Mouse (Mus musculus) frontal cortex, adult (tissue): Measurements from ENCODE around the gene Wdr89.

Experiments
- ATAC-seq: cut with Nextera tagmentation; 2 replicates; pipeline ENCODE4 v1.9.2; 2017; ENCODE audit warnings: mild to moderate bottlenecking, moderate library complexity, mixed read lengths; ENCODE audit not compliant: low TSS enrichment

The Wdr89 gene

DNA sequence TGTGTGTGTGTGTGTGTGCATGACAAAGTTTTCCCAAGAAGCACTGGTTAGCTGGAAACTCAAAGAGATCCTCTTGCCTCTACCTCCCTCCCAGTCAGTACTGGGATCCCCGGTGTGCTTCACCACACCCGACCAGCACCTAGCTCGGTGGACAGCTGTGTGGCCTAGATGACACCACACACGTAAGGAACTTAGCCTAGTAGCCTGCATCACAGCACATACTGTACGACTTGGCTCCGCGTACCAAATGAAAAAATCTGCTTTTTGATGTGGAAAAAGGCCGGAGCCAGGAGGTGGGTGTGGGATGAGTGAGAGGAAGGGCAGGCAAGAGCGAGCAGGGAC lies 450 bp downstream of the Wdr89 start:
- peak; percentile 18; the same call in 1 of the 2 replicates for ATAC-seq

DNA sequence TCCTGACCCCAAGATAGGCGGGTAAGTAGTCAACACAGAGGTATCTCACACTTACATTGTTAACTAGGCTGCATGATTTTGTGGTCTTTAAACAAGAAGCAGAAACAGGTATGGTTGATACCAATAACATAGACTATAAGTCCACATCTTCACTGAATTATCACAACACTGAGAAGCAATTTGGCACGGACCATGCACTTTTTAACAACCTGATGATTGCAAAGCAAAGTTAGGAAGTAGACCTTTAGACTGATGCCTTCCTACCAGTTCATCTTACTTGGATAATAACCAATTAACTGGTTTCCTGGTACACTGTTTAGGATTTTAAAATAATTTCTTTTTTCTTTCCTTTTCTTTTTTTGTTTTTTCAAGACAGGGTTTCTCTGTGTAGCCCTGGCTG lies 1.1 kb downstream of the Wdr89 start:
- no peak for ATAC-seq

DNA sequence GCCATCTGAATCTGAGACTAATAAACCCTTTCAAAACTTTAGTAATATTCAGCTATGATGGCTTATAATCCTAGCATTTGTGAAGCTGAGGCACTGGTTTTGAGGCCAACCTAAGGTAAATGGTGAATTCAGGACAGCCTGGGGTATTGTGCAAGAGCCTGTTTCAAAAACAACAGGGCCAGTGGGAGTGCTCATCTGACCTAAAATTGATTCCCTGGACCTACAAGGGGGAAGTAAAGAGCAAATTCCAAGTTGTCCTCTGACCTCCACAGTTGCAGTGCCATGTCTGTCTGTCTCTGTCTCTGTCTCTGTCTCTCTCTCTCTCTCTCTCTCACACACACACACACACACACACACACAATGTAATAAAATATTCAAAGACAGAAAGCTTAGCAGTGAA lies 2.4 kb downstream of the Wdr89 start:
- no peak for ATAC-seq

DNA sequence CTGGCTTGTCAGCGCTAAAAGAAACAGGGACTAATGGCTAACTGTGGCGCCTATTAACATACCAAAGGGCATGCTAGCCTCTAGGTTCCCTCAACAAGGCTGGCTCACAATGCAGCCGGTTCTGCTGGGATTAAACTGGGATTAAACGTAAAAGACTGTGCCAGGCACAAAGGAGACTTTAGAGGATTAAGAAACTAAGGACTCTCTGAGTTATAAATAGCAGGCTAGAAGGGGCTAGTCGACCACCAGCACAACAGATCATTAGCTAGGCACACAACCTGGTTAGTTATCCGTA lies 4.9 kb downstream of the Wdr89 start:
- ATAC-seq: no peak

DNA sequence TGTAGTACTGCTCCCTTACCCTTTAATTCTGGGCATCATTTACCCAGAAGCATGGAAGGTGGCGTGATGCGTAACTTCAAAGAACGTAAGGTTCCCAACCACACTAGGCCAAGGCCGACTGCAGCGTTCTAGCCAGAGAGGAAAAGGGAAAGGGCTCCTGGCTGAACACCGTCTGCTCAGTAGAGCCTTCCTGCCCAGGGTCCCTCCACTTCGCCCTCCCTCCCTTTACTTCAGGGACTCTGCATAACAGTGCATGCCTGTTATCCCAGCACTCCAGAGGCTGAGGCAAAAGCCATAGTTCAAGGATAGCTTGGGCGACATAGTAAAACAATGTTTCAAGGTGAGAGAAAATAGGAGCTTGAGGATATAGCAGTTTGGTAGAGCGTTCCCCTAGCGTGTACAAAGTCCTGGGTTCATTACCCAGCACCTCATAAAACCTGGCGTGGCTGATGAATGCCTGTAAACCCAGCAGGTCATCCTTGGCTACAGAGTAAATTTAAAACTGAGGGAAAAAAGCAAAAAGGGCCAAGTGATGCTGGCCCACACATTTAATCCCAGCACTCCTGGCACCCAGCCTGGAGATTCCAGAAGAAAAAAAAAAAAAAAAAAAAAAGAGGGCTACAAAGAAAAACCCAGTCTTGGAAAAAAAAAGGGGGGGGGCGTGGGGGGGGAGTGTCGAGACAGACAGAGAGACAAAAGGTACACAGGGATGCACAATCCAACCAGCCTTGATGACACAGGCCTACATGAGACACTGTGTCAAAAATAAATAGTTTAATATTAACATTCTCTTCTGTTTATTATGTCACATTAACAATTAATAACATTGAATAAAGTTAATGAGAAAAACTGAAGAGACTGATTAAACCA lies 5.5 kb downstream of the Wdr89 start:
- ATAC-seq: no peak

DNA sequence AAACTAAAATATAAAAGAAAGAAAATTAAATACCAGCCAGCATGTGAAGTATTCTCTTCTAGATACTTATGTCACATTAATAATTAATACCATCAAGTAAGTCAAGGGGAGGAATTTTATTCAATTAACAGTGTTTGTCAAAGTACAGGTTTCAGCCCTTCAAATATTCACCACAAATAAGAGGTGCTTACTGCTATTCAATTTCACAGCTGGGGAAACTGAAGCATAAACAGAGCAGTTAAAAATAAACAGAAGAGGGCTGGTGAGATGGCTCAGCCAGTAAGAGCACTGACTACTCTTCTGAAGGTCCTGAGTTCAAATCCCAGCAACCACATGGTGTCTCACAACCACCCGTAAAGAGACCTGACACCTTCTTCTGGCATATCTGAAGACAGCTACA lies 7.0 kb downstream of the Wdr89 start:
- no peak for ATAC-seq

DNA sequence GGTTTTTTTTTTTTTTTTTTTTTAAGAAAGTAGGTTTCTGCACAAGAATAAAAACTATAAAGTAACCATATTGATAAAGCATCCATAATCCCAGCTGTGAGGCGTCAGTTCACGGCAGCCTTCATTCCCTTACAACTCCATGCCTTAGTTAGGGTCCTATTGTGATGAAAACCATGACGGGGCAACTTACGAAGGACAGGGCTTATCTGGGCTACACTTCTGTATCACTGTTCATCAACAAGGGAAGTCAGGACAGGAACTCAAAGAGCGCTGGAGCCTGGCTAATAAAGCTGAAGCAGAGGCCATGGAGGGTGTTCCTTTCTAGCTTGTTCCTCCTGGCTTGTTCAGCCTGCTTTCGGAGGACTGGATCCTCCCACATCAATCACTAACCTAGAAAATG lies 10.9 kb downstream of the Wdr89 start:
- no peak for ATAC-seq

DNA sequence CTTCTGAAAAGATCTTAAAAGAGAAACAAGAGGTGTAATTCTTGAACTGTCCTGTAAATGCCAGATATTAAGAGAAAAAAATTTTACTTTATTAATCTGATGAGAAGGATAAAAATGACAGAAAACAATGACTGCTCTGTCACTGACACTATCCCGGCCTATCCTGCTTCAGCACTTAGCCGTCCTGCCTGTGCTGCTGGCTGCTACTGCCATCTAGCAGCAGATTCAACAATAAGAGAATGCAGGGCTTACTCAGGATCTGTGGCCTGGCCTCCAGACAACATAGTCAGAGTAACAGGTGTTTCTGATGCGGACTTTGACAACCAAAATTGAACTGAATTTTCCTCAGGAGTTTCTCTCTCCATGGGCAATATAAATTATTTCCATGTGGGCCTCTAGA lies 12.8 kb downstream of the Wdr89 start:
- ATAC-seq: peak; percentile 96

DNA sequence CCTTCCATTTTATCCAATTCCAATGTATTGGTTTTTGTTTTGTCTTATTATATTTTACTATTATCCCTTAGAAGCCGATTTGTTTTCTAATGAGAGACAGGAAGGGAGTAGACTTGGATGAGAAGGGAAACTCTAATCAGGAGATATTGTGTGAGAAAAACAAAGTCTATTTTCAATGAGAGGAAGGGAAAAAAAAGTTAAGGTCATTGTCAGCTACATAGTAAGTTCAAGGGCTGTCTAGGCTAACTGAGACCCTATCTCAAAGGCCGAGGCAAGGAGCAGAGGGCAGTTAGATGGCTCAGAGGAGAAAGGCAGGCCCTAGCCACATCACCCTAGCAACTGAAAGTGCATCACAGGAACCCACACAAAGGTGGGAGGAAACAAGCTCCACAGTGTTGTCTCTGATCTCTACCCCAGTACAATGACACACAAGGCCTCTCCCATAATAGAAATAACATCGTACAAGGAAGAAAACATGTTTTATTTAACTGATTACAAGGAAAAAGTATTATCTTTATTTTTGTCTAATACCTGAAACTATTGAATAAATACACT lies 15.0 kb downstream of the Wdr89 start:
- no peak for ATAC-seq

DNA sequence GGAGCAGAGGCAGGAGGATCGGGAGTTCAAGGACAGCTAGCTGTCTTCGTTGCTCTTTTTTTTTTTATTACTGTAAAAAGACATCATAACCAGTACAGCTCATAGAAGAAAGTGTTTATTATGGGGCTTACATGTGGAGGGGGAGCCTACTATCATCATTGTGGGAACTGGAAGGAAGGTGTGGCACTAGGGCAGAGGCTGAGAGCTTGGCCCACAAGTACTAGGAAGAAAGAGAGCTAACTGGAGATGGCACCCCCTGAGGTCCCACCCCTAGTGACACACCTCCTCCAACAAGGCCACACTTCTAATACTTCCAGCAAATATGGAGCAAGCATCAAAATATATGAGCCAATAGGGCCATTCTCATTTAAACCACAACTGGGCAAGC lies 19.6 kb downstream of the Wdr89 start:
- ATAC-seq: no peak

DNA sequence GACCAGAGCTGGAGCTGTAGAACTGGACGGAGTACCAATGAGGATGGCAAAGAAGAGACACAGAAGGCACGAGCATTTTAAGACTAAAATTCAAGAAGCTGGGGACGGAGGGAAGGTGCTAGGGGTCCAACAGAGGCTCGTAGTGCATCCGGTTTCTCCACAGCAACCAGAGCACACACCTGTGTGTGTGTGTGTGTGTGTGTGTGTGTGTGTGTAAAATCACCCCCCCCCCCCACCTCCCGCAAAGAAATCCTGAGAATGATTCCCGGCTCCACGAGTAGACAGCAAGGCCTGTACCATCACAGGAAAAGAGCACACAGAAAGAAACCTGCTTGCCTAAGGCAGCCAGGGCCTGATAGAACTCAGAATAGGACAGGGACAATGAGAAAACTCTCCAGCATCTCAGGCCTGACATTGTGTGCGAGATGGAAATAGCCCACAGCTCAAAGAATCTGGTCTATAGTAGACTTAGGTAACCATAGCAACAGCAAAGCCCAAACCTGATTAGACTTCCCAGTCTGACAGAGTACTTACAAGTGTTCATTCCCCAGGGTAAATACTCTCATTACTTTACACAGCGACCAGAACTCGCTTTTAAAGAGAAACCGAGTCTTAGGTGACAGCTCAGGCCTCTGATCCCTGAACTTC lies 20.2 kb downstream of the Wdr89 start:
- peak; percentile 96 for ATAC-seq

DNA sequence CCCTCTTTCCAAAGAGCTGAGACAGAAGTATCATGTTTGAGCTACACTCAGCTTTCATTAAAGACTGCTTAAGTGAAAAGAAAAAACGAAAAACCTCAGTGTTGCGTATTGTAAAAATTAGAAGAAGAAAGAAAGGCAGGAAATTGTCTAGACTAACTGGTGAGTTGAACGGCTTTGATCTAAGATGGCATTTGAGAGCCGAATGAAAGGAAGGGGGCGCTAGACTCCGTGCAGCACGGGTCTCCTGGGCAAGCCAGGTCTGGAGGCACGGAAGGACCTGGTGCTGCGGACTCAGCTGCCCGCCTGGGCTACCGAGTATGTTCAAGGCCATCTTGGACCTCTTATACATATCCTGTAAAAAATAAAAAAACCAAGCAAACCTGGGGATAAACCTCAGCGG lies 21.1 kb downstream of the Wdr89 start:
- 0 out of 2 replicates have a peak, but pooled peaks have one; percentile 26 for ATAC-seq

DNA sequence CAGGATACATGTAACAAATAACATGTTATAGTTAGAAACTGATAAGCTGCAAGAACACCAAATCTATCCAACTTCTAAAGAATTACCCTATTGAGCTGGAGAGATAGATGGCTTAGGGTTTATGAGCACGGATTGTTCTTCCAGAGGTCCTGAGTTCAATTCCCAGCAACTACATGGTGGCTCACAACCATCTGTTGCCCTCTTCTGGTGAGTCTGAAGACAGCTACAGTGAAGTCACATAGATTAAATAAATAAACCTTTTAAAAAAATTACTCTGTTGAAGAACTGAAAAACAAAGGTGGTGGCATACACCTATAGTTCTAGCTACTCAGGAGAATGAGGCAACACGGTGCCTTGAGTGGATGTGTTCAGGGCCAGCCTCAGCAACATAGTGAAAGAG lies 21.7 kb downstream of the Wdr89 start:
- ATAC-seq: no peak

DNA sequence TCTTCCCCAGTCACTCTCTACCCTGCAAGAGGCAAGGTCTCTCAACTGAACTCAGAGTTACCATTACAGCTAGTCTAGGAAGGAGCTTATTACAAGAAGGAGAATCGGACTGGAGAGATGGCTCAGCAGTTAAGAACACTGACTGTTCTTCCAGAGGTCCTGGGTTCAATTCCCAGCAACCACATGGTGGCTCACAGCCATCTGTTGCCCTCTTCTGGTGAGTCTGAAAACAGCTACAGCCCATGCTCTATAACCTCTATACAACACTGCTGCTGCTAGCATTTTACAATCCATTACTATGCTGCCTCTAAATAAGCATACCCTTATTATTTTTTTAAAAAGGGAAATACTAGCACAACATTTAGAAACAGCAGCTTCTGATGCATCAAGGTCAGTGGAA lies 23.6 kb downstream of the Wdr89 start:
- ATAC-seq: no peak

DNA sequence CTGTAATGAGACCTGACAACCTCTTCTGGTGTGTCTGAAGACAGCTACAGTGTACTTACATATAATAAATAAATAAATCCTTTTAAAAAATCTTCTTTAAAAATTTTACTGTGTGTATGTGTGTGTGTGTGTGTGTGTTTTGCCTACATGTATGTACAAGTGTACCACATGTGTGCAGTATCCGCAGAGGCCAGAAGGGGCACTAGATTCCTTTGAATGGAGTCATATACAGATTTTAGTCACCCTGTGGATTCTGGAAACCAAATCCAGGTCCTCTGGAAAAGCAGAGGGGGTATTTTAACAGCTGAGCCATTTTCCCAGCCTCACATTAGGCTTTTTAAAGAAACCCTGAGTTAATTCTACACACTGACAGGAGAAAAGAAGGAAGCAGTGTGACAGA lies 27.6 kb downstream of the Wdr89 start:
- ATAC-seq: no peak

DNA sequence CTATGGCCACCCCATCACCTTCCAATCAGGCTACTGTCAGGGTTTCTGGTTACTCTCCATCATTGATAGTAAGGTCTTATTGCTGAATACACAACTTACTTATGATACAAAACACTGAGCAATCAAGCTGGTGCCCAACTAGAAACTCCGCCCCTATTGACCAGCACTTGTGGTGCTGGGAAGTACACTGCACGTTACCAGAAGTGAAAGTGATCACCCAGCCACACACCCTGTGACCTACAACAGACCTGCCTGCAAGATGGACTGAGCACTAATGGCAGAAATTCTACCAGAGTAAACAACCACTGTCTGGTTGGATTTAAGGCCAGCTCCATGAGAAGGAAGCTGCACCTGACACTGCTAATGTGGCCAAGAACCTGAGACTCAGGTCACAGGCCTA lies 31.0 kb downstream of the Wdr89 start:
- no peak for ATAC-seq

DNA sequence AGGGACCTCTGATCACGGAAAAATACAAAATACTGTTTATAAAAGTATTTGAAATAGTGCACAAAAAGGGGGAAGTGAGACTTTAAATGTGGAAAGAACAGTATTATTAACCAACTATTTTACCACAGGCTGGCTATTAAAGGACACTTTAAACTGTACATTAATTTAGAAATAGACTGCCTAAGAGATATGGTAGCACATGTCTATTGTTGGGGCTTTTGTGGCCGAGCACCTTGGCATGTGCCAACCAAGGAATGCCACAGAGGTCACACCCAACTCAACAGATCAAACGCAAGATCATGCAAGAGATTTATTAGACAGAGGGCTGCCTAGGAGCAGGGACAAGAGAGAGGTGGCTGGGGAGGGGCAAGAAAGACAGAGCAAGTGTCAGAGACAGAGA lies 32.2 kb downstream of the Wdr89 start:
- no peak for ATAC-seq

DNA sequence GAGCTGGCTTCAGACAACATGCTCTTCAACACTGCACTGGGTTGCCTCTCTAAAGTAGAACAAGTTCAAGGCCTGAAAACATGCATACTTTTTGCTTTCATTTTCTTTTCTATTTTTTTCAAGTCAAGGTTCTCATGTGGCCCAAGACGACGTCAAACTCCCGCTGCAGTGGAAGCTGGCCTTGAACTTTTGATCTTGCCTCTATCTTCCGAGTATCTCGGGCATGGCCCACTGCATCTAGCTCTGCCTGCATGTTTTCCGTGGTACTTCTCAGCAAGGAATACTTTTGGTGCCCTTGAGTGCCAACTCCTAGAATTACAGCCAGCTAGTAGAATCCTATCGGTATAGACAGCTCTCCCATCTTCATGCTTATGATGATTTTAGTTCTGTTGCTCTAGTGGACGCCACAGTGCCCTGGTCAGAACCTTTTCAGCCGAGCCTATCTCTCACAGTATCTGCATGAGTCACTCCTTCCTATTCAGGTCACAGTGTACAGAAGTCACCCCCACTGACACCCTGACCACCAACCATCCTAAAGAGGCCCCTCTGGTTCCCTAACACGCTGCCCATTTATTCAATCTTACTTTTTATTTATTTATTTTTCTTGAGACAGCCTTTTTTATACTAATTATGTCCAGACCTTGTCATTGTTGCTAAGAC lies 33.4 kb downstream of the Wdr89 start:
- ATAC-seq: no peak

DNA sequence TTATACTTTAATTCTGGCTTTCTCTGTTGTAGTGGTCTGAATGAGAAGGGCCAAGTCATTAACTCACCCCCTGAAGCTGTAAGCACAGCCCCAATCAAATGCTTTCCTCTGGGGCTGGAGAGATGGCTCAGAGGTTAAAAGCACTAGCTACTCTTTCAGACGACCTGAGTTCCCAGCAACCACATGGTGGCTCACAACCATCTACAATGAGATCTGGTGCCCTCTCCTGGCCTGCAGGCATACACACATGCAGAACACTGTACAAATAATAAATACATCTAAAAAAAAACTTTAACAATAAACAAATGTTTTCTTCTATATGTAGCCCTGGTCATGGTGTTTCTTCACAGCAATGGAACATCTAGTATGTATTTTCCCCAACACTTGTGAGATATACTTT lies 39.7 kb downstream of the Wdr89 start:
- no peak for ATAC-seq

DNA sequence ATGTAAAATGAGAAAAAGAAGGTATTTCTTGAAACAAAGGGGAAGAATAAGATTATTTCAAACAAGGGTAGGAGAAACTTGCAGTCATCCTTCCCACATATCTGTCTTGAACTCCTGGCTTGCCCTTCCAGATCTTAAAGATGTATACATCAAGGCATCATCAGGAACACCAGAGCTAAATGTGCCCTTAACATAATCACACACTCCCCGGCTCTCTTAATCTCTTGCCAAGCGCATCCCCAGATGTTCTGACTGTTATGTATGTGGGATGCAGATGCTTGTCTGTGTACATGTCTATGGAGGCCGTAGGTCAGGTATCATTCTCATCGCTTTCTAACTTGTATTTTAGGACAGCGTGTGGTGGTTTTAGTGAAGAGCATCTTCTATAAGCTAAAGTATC lies 46.0 kb downstream of the Wdr89 start:
- ATAC-seq: no peak

DNA sequence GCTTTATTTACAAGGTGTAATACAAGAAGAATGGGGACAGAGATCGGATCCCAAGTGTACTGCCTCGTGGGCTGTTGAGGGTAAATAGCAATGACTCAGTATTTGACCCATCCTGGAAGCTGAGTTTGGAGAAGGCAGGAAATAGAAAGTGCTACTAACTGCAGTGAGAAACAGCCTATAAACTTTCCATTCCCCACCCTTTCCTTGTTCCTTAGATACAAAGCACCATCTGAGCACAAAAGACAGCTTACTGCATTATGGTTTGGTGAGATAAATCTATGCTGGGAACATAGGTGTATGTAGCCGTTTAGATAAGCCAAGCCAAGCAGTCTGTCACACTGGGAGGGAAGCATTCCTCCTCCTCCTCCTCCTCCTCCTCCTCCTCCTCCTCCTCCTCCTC lies 46.5 kb downstream of the Wdr89 start:
- ATAC-seq: no peak

DNA sequence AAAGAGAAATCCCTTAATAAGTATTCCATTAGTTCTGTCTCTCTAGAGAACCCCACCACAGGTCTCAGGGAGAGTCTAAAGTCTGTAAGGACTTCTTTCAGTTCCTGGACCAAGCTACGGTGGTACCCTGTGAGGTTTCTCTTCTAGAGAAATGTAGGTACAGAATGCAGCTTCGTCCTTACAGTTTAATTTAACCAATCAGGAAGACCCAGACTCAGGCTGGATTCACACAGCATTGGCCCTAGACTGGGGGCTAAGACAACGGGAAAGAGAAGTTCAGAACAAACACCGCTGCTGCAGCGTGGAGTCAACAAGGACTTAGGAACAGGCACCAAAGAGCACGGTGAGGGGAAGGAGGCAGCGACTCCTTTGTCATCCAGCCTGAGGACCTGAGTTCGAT lies 52.5 kb downstream of the Wdr89 start:
- ATAC-seq: no peak

DNA sequence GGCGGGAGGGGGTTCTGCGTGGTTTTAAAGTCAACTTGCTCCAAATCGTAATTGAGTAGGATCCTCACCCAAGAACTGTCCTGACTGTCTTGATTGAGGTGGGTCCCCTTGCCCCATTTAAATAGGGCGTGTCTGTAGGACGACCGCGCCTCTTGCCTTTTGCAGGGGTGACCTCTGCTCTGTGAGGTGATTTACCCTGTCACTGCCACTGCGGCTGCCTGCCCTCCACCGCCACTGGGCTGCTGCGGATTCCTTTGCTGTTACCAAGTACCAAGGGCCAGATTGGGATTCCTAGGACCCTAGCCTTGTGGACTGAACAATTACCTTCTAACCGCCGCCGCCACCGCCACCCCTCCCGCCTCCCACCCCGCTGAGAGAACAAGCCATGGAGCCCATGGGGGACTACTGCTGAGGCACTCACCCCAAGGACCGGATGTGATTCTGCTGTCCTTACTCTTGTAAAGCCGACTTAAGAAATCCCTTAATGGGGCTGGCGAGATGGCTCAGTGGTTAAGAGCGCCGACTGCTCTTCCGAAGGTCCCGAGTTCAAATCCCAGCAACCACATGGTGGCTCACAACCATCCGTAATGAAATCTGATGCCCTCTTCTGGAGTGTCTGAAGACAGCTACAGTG lies 53.1 kb downstream of the Wdr89 start:
- no peak for ATAC-seq
